Comparison of ENCODE assay signal across 12 mouse cellular contexts in the genomic region with DNA sequence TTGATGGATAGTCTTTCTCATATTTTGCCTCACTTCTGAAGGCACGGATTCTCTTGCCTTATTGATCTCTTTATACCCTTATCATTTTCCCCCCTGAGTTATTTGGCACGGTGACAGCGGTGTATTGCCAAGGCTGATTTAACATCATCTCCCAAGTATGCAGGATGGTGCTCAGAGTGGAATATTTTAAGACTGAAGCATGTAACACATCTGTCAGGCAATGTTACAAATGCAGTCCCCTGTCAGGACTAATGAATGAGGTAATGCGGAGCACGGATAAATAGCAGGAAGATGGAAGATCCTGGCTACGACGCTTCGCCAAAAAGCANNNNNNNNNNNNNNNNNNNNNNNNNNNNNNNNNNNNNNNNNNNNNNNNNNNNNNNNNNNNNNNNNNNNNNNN.
DNase-seq lines count a peak whose midpoint lies in the region; ATAC-seq and TF ChIP-seq lines count a peak whose summit lies in the region.
"Had no signal": no experiment of that assay in that cellular context is flagged by ENCODE, and none has a peak within 500 bp of the region (broad histone marks: within the 10 kb centered on the region; RNA-seq: fewer than 3 reads in every experiment).

No protein-coding gene starts in this region.

- no peak for TF ChIP-seq CTCF in left cerebral cortex, adult 2 months (IDR thresholded peaks at IDR 0.05)

- no peaks in the 10 kb centered on the region for H3K9me3 ChIP-seq in heart, embryonic 13.5 days
- no peaks in the 10 kb centered on the region for H3K9me3 ChIP-seq in neural tube, embryonic 11.5 days (ENCODE audit: control insufficient read depth, low read length)
- no peaks in the 10 kb centered on the region for H3K9me3 ChIP-seq in neural tube, embryonic 15.5 days (replicated peaks)
- H3K9me3 ChIP-seq in hindbrain, embryonic 13.5 days: no peaks in the 10 kb centered on the region

- no peak overlapping the region for H3K9ac ChIP-seq in heart, embryonic 13.5 days
- H3K9ac ChIP-seq in neural tube, embryonic 11.5 days (ENCODE audit: low read length): no peak overlapping the region
- no peak overlapping the region for H3K9ac ChIP-seq in neural tube, embryonic 15.5 days (replicated peaks)
- no peak overlapping the region for H3K9ac ChIP-seq in hindbrain, embryonic 13.5 days
- H3K9ac ChIP-seq: liver, postnatal 0 days had no signal

- WGBS in heart, embryonic 13.5 days: 45% methylated on average over 8 of the region's 8 CpGs
- 63% methylated on average over 8 of the region's 8 CpGs for WGBS in neural tube, embryonic 11.5 days
- 25% methylated on average over 8 of the region's 8 CpGs for WGBS in neural tube, embryonic 15.5 days
- WGBS in hindbrain, embryonic 13.5 days: 27% methylated on average over 8 of the region's 8 CpGs

- H3K4me1 ChIP-seq in heart, embryonic 13.5 days: peaks cover 47% of the 10 kb centered on the region
- H3K4me1 ChIP-seq in neural tube, embryonic 11.5 days (ENCODE audit: control insufficient read depth, insufficient read depth, low read length): peaks cover 4% of the 10 kb centered on the region; the same call in 1 of the 2 replicates
- H3K4me1 ChIP-seq in neural tube, embryonic 15.5 days: peaks cover 28% of the 10 kb centered on the region
- H3K4me1 ChIP-seq in hindbrain, embryonic 13.5 days (replicated peaks): peaks cover 30% of the 10 kb centered on the region
- H3K4me1 ChIP-seq: megakaryocyte, embryonic 14.5 days had no signal

- no peak for DNase-seq in heart, postnatal 14 days
- DNase-seq in neural tube, embryonic 11.5 days (ENCODE audit: low spot score): no peak
- DNase-seq in left cerebral cortex, adult 2 months (ENCODE audit: extremely low spot score in 1 of 2, low spot score in 2 of 2): no peak
- DNase-seq in thymus, postnatal 10 days (ENCODE audit: low spot score in 2 of 2): no peak
- DNase-seq: cerebellum, adult 8-10 months; kidney, adult 8-10 months; liver, postnatal 0 days had no signal

- peak overlapping the region; percentile 23 for H3K4me2 ChIP-seq in heart, embryonic 13.5 days
- H3K4me2 ChIP-seq in neural tube, embryonic 11.5 days (ENCODE audit: low read depth): no peak overlapping the region
- no peak overlapping the region for H3K4me2 ChIP-seq in neural tube, embryonic 15.5 days
- 0 out of 2 replicates have a peak overlapping the region, but pooled peaks have one; percentile 16 for H3K4me2 ChIP-seq in hindbrain, embryonic 13.5 days

- ATAC-seq in heart, embryonic 13.5 days (ENCODE audit: extremely low read depth, insufficient number of reproducible peaks, low FRiP score, low TSS enrichment): no peak
- ATAC-seq in neural tube, embryonic 11.5 days (ENCODE audit: insufficient read depth, low FRiP score, low TSS enrichment): no peak
- no peak for ATAC-seq in neural tube, embryonic 15.5 days (ENCODE audit: low FRiP score)
- ATAC-seq in hindbrain, embryonic 13.5 days (ENCODE audit: low FRiP score): no peak
- ATAC-seq: liver, postnatal 0 days had no signal

- intact Hi-C loops in heart, postnatal 14 days (cut with DNase I): no loop called here
- intact Hi-C loops in left cerebral cortex, adult 2 months (cut with DNase I): no loop called here

- H3K4me3 ChIP-seq in heart, embryonic 13.5 days: no peak overlapping the region
- no peak overlapping the region for H3K4me3 ChIP-seq in neural tube, embryonic 11.5 days (ENCODE audit: low read depth, low read length)
- no peak overlapping the region for H3K4me3 ChIP-seq in neural tube, embryonic 15.5 days (replicated peaks)
- H3K4me3 ChIP-seq in hindbrain, embryonic 13.5 days: no peak overlapping the region
- H3K4me3 ChIP-seq in left cerebral cortex, adult 2 months: no peak overlapping the region
- H3K4me3 ChIP-seq: layer of hippocampus, adult 2 months; megakaryocyte, embryonic 14.5 days had no signal

- H3K27me3 ChIP-seq in heart, embryonic 13.5 days (replicated peaks): no peaks in the 10 kb centered on the region
- H3K27me3 ChIP-seq in neural tube, embryonic 11.5 days (ENCODE audit: control insufficient read depth, insufficient read depth, low read length): no peaks in the 10 kb centered on the region
- H3K27me3 ChIP-seq in neural tube, embryonic 15.5 days (replicated peaks): no peaks in the 10 kb centered on the region
- H3K27me3 ChIP-seq in hindbrain, embryonic 13.5 days: no peaks in the 10 kb centered on the region
- H3K27me3 ChIP-seq: megakaryocyte, embryonic 14.5 days had no signal

- no peaks in the 10 kb centered on the region for H3K36me3 ChIP-seq in heart, embryonic 13.5 days
- no peaks in the 10 kb centered on the region for H3K36me3 ChIP-seq in neural tube, embryonic 11.5 days (ENCODE audit: control insufficient read depth, insufficient read depth, low read length)
- no peaks in the 10 kb centered on the region for H3K36me3 ChIP-seq in neural tube, embryonic 15.5 days
- H3K36me3 ChIP-seq in hindbrain, embryonic 13.5 days: no peaks in the 10 kb centered on the region

- peak overlapping the region; percentile 44; the same call in 1 of the 2 replicates for H3K27ac ChIP-seq in heart, embryonic 13.5 days (replicated peaks)
- peak overlapping the region; percentile 35; the same call in 1 of the 2 replicates for H3K27ac ChIP-seq in neural tube, embryonic 11.5 days (ENCODE audit: low read depth, low read length)
- H3K27ac ChIP-seq in neural tube, embryonic 15.5 days (replicated peaks): no peak overlapping the region; the same call in 1 of the 2 replicates
- peak overlapping the region; percentile 70 for H3K27ac ChIP-seq in hindbrain, embryonic 13.5 days
- H3K27ac ChIP-seq in left cerebral cortex, adult 2 months: no peak overlapping the region
- H3K27ac ChIP-seq: layer of hippocampus, adult 2 months had no signal

Comparison
In these comparisons a context has a peak if more than half of its experiments do, and no peak if none do; other contexts are left out.
1. H3K27ac ChIP-seq: peak in heart, embryonic 13.5 days (single experiment), neural tube, embryonic 11.5 days (single experiment) and hindbrain, embryonic 13.5 days (single experiment); none in neural tube, embryonic 15.5 days (single experiment) and left cerebral cortex, adult 2 months (single experiment).
2. H3K4me2 ChIP-seq: peak in heart, embryonic 13.5 days (single experiment) and hindbrain, embryonic 13.5 days (single experiment); none in neural tube, embryonic 11.5 days (single experiment) and neural tube, embryonic 15.5 days (single experiment).